Mouse (Mus musculus): ENCODE data around the gene Nap1l5.
"Not testable (repeated sequence)": the region's sequence is repeated elsewhere in the genome, so short reads cannot be mapped to it uniquely, and the experiment has no call there.

The Nap1l5 gene

DNA sequence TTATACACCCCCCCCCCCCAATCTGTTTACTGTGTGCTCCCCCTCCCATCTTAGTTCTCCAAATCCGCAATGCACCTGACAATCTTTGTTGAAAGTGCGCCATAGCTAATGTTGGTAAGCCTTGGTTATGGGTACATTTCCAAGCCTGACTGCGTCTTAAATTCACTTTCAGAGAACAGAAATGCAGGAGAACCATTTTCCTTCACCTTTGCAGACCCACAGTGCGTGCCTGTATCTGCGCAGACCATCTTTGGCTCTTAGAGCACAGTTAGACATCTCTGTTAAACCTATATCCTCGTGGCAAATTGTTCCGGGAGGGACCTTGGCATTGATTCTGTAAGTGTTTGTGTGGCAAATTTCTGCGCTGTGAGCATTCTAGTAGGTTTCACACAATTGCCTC, 460 bp upstream of the Nap1l5 start:
- DNase-seq (ENCODE audit: low read depth, low spot score): no peak

DNA sequence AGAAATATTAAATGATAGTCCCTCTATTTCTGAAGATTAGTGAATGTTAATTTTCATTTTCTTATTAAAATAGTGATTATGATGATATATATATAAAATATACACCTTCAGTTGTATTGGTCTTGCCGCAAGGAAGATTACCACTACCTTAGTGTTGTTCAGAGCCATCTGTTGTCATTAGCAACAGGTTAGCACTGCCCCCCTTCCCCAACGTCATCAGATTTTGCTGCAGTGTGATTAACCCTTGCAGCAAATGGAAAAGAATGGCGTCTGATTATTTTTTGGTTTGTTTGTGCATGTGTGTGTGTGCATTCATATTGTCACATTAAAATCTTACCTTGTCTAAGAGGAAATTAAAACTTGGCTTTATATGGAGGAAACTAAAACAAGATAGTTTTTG, 2.3 kb downstream of the Nap1l5 start:
- no peak for DNase-seq (ENCODE audit: low read depth, low spot score)

DNA sequence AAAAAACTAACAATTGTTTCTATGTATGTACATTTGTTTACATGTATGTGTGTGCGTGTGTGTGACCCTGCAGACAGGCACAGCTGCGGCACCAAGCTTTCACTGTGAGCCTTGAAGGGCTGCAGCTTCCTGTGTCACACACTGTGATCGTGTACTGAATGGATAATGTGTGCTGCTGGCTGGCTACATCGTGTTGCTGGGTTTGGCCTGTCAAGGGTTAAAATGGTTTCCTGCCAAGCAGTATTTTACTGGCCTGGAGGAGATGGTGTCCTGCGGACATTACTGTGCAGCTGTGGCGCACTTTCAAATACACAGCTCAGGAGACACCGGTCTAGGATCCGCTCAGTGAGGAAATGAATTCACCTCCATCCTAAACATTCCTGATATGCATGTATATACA, 3.7 kb downstream of the Nap1l5 start:
- no peak for DNase-seq (ENCODE audit: low read depth, low spot score)

DNA sequence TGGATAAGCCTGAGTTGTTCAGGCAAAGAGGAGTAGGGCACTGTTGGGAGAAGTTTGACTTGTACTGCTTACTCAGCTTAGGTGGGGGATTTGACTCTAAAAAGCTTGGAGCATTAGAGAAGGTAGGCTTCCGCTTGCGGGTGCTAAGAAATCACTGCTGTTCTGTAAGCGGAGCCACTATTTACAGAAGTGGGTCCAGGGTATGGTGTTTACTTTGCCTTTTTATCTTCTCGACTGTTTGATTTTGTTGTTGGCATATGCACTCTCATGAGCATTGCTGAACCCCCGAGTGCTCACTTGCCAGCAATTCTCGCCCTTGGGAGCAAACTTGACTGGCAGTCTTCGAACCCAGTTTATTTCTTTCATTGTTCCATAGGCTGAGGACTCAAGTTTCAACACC, 6.3 kb downstream of the Nap1l5 start:
- DNase-seq (ENCODE audit: low read depth, low spot score): no peak

DNA sequence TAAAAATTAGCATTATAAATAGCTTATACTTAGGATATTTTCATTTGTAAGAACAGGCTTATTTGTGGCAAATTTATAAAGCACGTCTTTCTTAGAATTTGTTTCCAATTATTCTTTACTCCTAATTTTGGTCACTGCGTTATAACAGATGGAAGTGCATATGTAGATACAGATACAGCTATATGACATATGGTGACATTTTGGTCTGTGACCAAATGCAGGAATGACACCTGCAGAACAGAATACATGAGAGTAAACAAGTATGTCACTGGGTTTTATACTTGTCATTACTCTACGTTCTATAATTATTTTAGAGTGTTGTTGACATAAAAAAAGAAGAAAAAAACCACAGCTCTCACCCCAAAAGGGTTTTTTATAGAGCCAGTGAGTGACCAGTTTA, 7.8 kb downstream of the Nap1l5 start:
- no peak for DNase-seq (ENCODE audit: low read depth, low spot score)

DNA sequence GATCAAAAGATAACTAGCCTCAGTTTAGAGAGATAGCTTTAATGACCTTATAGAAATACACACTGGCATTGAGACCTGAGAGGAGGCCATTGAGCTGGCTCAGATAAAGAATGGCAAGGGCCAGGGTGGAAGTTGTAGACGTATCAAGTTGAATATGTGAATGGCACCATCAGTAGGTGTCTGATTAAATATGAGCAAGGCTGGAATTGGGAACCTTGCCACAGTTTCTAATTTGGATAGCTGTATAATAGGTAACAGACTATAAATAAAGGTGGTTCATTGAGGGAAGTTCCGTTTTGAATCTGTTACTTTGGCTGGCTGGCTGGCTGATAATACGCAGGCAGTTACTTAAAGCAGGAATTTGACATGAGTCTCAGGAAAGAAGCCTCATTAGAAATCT, 10.2 kb downstream of the Nap1l5 start:
- DNase-seq (ENCODE audit: low read depth, low spot score): no peak

DNA sequence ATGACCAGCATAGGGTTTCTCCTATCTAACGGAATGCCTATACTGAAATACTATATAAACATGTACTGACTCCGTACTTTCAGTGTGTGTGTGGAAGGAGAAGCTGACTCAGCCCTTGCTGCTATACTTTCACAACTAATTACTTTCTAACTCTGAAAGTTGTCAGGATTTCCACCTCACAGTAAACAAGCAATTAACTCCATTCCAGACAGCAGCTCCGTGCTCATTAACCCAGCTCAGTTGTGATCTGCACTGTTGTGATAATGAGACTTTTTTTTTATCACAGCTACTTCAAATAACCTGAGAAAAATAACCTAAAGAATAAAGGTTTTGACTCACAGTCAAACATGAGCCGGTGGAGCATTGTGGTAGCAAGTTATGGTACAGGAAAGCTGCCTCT, 11.9 kb downstream of the Nap1l5 start:
- no peak for DNase-seq (ENCODE audit: low read depth, low spot score)

DNA sequence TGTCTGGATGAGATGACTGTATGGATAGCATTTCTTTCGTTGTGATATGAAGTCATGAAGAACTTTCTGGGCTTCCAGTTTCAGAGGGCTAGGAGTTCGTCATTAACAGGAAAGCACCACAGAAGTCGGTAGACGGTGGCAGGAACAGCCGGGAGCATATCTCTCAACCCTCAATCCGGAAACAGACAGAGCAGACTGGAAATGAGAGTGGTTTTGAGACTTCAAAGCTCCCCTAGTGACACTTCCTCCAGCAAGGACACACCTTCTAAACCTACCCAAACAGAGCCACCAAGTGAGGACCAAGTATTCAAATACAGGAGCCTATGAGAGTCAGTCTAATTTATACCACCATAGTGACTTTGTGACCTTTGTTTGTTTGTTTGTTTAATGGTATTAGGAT, 13.6 kb downstream of the Nap1l5 start:
- DNase-seq (ENCODE audit: low read depth, low spot score): no peak

DNA sequence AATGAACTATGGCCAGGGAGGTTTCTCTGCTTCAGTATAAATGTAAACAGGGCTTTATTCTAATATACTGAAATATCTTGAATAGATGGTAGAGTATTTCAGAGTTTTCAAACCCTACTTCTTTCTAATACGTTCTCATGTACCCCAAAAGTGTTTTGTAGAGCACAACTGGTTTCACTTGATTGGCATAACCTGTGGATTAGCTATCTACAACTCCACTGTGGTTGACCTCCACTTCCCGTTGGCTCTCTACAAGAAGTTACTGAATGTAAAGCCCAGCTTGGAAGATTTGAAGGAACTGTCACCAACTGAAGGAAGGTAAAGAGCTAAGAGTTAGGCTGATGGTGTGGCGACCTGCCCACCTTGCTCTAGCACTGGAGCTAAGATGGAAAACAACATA, 17.0 kb downstream of the Nap1l5 start:
- no peak for DNase-seq (ENCODE audit: low read depth, low spot score)

DNA sequence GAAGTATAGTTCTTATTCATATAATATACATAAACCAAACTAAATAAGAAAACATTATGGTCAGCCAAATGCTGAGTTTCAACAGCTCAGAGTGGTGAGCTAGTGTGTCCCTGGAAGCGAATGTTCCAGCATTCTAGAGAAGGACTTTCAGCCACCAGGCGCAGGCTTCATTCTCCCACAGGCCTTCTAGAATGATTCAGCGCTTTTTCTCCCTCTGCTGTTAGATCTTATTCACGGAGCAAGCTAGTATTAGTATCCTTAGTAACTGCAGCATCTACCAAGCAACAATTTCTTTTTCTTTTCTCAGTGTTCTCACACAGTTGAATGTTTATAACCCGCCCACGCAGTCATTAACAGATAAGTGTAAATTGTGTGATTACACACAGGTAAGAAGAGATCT, 24.6 kb downstream of the Nap1l5 start:
- DNase-seq (ENCODE audit: low read depth, low spot score): peak; percentile 52

DNA sequence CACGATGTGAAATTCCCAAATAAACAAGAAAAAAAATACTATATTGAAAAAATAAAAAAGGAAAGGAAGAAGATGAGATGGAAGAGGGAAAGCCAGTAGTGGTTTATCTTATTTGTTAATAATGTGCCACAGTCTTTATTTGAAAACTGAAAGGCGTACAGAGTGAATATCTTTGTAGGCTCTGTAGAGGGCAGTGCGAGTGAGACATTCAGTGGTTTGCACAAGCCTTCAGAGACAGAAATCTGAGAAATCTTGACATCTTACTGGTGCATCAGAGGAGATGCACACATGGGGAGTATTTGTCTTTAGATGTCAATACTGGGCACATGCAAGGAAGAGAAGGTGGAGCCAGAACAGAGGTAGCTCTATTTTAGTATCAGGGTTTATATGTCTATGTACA, 25.5 kb downstream of the Nap1l5 start:
- DNase-seq (ENCODE audit: low read depth, low spot score): no peak

DNA sequence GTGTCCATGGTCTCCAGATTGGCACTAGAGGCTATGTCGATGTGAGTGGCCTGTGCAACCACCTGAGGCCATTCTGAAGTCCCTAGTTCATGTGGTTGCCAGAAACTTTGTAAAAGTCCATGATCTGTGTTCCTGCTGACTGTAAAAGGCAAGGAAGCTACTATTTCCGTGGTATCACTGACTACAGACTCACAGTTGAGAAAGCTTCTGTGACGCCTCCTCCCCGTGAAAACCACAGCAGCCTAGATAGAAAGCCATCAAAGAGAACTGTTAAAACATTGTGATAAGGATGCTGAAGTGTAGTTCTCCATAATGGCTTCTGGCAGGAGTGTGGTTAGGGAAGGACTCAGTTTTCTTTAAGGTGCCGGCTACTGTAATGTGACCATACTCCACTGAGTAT, 26.0 kb downstream of the Nap1l5 start:
- DNase-seq (ENCODE audit: low read depth, low spot score): no peak

DNA sequence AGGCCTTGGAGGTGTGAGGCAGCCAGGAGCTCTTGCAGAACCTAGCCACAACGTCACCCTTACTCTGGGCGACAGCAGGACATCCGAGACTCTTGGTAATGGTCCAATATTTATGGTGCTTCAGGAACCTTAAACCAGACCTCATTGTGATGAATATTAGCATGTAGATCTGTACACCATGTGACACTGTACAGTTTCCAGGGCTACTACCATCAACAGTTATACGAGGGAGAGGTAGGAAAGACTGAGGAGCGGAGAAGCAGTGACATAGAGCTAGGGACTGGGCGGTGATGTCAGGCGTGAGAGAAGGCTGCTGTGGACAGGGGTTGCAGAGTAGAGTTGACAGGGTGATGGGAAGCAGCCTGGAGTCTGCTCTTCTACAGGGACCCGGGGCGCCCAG, 26.9 kb downstream of the Nap1l5 start:
- DNase-seq (ENCODE audit: low read depth, low spot score): no peak

DNA sequence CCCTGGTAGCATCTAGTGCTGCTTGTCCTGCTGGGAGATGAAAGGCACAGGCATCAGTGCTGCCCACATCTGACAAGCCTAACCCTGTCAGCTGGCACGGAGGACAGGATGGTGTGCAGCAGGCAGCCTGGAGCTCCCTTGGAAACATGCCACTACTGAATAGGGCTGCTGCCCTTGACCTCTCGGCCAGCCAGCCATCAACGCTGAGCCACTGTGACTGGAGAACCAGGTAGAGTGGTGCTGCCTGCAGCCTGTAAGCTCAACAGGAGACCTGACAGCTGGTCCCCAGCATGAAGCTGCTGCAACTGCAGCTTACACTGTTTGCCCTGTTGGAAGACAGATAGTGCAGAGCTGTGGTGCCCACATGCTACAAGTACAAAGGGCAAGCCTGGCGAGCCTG, 27.3 kb downstream of the Nap1l5 start:
- no peak for DNase-seq (ENCODE audit: low read depth, low spot score)

DNA sequence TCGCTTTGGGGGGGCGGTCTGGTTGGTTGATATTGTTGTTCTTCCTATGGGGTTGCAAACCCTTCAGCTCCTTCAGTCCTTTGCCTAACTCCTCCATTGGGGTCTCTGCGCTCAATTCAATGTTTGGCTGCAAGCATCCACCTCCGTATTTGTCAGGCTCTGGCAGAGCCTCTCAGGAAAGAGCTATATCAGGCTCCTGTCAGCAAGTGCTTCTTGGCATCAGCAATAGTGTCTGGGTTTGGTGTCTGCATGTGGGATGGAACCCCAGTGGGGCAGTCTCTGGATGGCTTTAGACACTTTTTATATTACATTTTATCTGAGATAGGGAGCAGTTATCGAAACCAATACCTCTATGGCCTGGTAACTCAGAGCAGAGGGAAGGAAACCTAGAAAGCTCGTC, 39.0 kb downstream of the Nap1l5 start:
- not testable (repeated sequence) for DNase-seq (ENCODE audit: low read depth, low spot score)

DNA sequence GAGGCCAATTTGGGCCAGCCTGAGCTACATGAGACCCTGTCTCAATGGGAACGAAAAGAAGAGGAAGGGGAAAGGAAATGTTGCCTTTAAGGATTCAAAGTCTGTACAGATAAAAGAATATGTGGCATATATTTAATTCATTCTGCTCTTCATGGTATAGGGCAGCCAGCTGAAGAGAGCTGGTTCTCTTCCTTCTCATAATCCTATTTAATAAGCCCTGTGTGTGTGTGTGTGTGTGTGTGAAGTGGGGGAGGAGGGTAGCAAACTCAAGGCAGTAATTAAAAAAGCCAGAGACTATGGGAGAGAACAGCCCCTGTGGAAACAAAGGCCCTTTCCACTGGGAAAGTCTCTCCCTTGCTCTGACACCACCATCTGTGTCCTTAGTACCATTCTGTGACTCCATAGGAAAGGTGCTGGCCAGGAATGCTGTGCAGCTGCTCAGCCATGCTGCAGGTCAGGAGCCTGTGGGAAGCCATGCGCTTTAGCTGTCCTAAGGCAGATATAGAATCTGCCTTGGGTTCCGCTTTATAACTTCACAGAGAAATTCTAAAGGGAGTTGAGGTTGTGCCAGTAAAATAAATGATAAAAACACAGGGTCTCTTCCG, 43.1 kb downstream of the Nap1l5 start:
- DNase-seq (ENCODE audit: low read depth, low spot score): no peak

DNA sequence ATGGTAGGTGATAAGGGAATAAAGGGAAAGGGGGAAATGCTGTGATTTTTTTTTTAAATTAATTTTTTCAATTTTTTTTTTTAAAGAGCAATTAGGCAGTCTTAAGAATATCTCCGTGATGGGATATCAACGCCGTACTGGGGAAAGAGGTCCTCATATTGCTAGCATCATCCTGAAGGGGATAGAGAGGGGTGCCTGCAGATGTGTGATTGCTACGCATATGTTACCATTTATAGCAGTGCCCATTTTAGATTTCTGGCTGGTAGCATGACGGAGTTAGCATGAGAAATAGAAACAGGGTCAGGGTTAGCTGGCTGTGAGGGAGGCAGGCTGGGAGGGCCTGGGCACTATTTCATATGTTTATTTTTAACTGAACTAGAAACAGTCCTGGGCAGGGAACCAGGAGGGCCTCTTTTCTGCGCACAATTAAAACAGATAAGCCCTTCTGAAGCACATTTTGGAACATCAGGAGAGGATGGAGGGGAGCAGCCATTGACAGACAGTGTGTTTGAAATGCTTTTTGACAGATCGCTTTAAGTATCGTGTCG, 44.4 kb downstream of the Nap1l5 start:
- no peak for DNase-seq (ENCODE audit: low read depth, low spot score)

DNA sequence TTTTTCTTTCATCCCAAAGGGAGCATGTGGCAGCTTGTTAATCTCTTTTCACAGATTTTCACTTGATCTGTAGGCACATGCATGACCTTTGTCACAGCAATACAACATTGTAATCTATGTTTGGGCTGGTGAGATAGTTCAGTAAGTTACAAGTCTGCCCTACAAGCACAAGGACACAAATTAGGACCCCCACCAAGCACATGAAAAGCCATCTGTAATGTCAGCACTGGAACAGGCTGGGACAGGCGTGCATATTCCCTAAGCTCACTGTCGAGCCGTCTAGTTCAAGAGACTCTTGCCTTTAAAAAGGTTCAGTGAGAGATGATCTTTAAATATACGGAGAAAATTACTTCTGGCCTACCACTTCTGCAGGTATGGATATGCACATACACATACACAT, 47.4 kb downstream of the Nap1l5 start:
- DNase-seq (ENCODE audit: low read depth, low spot score): no peak

DNA sequence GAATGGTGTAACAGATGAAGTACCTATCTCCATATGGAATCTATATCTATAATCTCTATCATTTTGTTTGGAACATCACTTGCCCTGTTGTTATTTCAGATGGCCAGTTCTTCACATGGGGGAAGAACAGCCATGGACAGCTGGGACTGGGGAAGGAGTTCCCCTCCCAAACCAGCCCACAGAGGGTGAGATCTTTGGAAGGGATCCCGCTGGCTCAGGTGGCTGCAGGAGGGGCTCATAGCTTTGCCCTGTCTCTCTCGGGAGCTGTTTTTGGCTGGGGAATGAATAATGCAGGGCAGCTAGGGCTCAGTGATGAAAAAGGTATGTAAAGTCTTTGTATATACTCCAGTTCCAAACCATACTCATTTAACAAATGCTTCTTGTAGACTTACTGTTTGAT, 50.4 kb downstream of the Nap1l5 start:
- no peak for DNase-seq (ENCODE audit: low read depth, low spot score)

DNA sequence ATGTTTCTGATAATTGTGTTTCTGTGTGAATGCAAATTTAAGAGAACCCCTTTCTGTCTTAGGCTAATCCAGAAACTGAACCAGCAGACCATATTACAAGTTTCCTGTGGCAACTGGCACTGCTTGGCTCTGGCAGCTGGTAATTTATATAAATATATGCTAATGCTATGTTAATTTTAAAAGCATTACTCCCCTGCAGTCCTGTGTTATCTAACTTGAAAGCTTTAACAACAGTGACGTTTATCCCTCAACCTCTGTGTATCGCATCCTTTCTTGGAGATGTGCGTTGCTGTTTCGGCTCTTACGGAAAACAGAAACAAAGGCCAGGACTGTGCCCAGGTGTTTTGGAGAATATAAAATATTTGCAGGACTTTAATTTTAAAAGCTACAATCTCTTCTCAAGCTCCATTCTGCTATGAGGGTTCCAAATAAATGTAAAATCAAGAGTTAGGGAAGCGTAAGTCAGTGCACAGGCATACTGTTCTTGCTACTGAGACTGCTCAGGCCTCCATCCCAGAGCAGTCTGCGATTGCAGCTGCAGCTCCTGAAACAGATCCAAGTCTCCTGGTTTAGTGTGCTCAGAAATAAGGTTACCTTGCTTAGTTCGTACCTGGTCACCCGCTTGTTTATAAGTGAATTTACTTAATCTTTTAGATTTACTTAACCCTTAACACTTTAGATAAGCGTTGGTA, 51.1 kb downstream of the Nap1l5 start:
- DNase-seq (ENCODE audit: low read depth, low spot score): no peak
